Mouse (Mus musculus) granulocyte monocyte progenitor cell, adult 5-6 weeks (primary cell): ENCODE data around the gene Dhx38. TPM values are rescaled to one million over a fixed set of nuclear protein-coding genes. Genes with fewer than 3 reads are reported as not detected.

Experiments used
- ATAC-seq: replicated peaks from 2 replicates; pipeline ENCODE4 v1.8.0; 2016; ENCODE audit warnings: mild to moderate bottlenecking, moderate TSS enrichment, inconsistent platforms; ENCODE audit not compliant: poor library complexity, severe bottlenecking
- total RNA-seq, 2 experiments: library from RNA; stranded (forward) in 1 of 2; stranded (reverse) in 1 of 2; fragments of 200-712, 200-1000 nt in 1 of 2; fragments of >200 nt in 1 of 2; fragmentation: Nextera tagmentation in 1 of 2; gene quantifications; 2 replicates each; pipeline ENCODE4 v1.2.3; 2014 to 2017

Gene Dhx38
- total RNA-seq, 2 experiments from 2014 or later, result 46.0 to 67.5 TPM

- peak; percentile 65 for ATAC-seq
Observed at GRCm38 (mm10) chr8:109563881-109564280, 1.8 kb downstream of the Dhx38 start.

DNA sequence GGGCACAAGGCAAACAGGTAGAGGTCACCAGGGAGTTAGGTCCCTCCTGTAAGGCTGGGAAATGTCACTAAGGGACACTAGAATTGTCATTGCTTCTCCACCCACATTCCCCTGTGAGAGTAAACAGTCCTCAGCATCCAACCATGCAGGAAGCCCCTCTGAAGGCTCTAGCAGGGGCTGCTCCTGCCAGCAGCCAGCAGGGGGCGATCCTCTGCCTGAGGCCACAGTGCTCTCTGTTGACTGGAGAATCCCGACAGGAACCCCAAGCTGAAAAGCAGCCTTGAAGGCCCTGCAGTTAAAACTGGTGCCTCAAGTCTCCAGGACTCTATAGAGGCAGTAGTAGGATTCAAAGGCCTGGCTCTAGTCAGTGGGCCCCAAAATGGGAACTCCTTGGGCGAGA, 14.0 kb downstream of the Dhx38 start:
- peak; percentile 47 for ATAC-seq

DNA sequence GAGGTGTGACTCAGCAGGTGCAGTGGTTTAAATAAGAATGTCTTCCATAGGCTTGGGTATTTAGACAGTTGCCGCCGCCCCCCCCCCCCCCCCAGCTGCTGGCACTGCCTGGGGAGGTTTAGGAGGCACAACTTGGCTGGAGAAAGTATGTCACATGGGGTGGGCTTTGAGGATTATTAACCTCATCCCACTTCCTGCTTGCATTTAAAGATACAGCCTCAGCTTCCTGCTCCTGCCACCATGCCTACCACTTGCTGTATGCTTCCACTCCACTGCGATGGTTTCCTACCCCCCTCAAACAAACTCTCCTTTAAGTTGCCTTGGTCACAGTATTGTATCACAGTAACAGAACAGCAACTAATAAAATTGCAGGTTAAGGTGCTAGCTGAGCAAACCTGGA, 21.6 kb downstream of the Dhx38 start:
- 0 out of 2 replicates have a peak, but pooled peaks have one; percentile 24 for ATAC-seq

- ATAC-seq, result no peak
Observed at GRCm38 (mm10) chr8:109542748-109543519, 22.7 kb downstream of the Dhx38 start.

- ATAC-seq, result no peak
Observed at GRCm38 (mm10) chr8:109542165-109542564, 23.5 kb downstream of the Dhx38 start.

GRCm38 (mm10) chr8:109536703-109537102, 29.0 kb downstream of the Dhx38 start:
- peak; percentile 82 for ATAC-seq

GRCm38 (mm10) chr8:109535140-109535990, 30.3 kb downstream of the Dhx38 start:
- peak; percentile 60 for ATAC-seq

GRCm38 (mm10) chr8:109524008-109524407, 41.7 kb downstream of the Dhx38 start:
- ATAC-seq, result no peak

DNA sequence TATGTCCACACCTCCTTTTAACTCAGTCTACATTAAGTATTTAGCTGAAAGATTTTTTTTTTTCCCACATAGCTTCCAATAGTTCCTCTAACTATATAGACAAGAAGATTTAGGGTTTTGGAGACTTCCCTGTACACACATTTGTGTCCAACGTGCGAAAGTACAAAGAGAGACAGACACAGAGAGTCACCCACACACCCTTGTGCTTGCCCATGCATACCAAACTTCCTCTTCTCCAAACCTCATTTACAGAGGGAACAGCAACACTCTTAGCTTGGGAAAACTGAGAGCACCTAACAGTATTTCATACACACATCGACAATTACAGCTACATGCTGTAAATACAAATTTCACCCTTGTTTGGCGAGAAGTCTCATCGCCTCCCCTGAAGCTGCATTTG, 60.1 kb downstream of the Dhx38 start:
- ATAC-seq, result no peak

GRCm38 (mm10) chr8:109503566-109503965, 62.1 kb downstream of the Dhx38 start:
- no peak for ATAC-seq

- no peak for ATAC-seq
Observed at GRCm38 (mm10) chr8:109499009-109499717, 66.5 kb downstream of the Dhx38 start.

Other genes with a start within 250 kb of the Dhx38 start
- not detected in 2 replicates for gene Pmfbp1, start 71.8 kb downstream of the Dhx38 start, total RNA-seq (2014; fragmentation: Nextera tagmentation)
- gene Pmfbp1, start 71.8 kb downstream of the Dhx38 start, total RNA-seq (2017), result not detected in 2 replicates
- 9.3 and 15.8 TPM in 2 replicates for gene Txnl4b, start within 50 bp of the Dhx38 start, total RNA-seq (2014; fragmentation: Nextera tagmentation)
- 14.0 and 23.0 TPM in 2 replicates for gene Txnl4b, start within 50 bp of the Dhx38 start, total RNA-seq (2017)
- gene Hp, start 13.3 kb upstream of the Dhx38 start, total RNA-seq (2014; fragmentation: Nextera tagmentation), result 206 and 211 TPM in 2 replicates
- 304 and 315 TPM in 2 replicates for gene Hp, start 13.3 kb upstream of the Dhx38 start, total RNA-seq (2017)
- gene Dhodh, start 42.8 kb upstream of the Dhx38 start, total RNA-seq (2014; fragmentation: Nextera tagmentation), result 23.9 and 30.6 TPM in 2 replicates
- 28.2 and 28.7 TPM in 2 replicates for gene Dhodh, start 42.8 kb upstream of the Dhx38 start, total RNA-seq (2017)
- 0.13 and 2.1 TPM in 2 replicates for gene Pkd1l3, start 48.7 kb upstream of the Dhx38 start, total RNA-seq (2014; fragmentation: Nextera tagmentation)
- gene Pkd1l3, start 48.7 kb upstream of the Dhx38 start, total RNA-seq (2017), result 0.17 and 1.3 TPM in 2 replicates
- gene Ist1, start 127.4 kb upstream of the Dhx38 start, total RNA-seq (2014; fragmentation: Nextera tagmentation), result 69.5 and 83.8 TPM in 2 replicates
- 76.9 and 82.2 TPM in 2 replicates for gene Ist1, start 127.4 kb upstream of the Dhx38 start, total RNA-seq (2017)
- 4.7 and 5.6 TPM in 2 replicates for gene Zfp821, start 139.7 kb upstream of the Dhx38 start, total RNA-seq (2014; fragmentation: Nextera tagmentation)
- gene Zfp821, start 139.7 kb upstream of the Dhx38 start, total RNA-seq (2017), result 6.9 and 9.7 TPM in 2 replicates
- gene Atxn1l, start 171.9 kb upstream of the Dhx38 start, total RNA-seq (2014; fragmentation: Nextera tagmentation), result 12.4 and 16.8 TPM in 2 replicates
- gene Atxn1l, start 171.9 kb upstream of the Dhx38 start, total RNA-seq (2017), result 13.5 and 18.4 TPM in 2 replicates
- gene Ap1g1, start 212.7 kb upstream of the Dhx38 start, total RNA-seq (2014; fragmentation: Nextera tagmentation), result 85.2 and 89.6 TPM in 2 replicates
- gene Ap1g1, start 212.7 kb upstream of the Dhx38 start, total RNA-seq (2017), result 68.4 and 88.4 TPM in 2 replicates